Mouse (Mus musculus): ENCODE measurements around the gene Pip5k1a. TPM values are rescaled to one million over a fixed set of nuclear protein-coding genes. Genes with fewer than 3 reads are reported as not detected.

Gene Pip5k1a
- polyA plus RNA-seq, 1 experiment = 20.4 TPM

- peaks cover 7% of the 10 kb centered on the region; the same call in 1 of the 2 replicates for H3K4me1 ChIP-seq (ENCODE audit: control insufficient read depth, insufficient read depth, low read length)
- peak; percentile 60 for DNase-seq
- peak overlapping the region; percentile 85 for H3K4me3 ChIP-seq (replicated peaks; ENCODE audit: extremely low read depth, low read depth, low read length)
- WGBS = 1% methylated on average over 43 of the region's 44 CpGs
- TF ChIP-seq CTCF (IDR thresholded peaks at IDR 0.05; ENCODE audit: insufficient read depth, low read length) (no peak), POLR2A (IDR thresholded peaks at IDR 0.05; ENCODE audit: borderline replicate concordance, extremely low read depth, low read depth, low read length) (no peak)
Measured at GRCm38 (mm10) chr3:95014428-95015151, 92.1 kb downstream of the Pip5k1a start.

GRCm38 (mm10) chr3:95013699-95014427 lies 92.9 kb downstream of the Pip5k1a start:
- no peak for TF ChIP-seq CTCF (IDR thresholded peaks at IDR 0.05; ENCODE audit: insufficient read depth, low read length)
- WGBS = 24% methylated on average over 13 of the region's 13 CpGs
- H3K4me3 ChIP-seq (replicated peaks; ENCODE audit: extremely low read depth, low read depth, low read length) = peak overlapping the region; percentile 85
- peaks cover 7% of the 10 kb centered on the region; the same call in 1 of the 2 replicates for H3K4me1 ChIP-seq (ENCODE audit: control insufficient read depth, insufficient read depth, low read length)
- no peak for DNase-seq

- H3K4me3 ChIP-seq (replicated peaks; ENCODE audit: extremely low read depth, low read depth, low read length) = no peak overlapping the region
- TF ChIP-seq POLR2A (IDR thresholded peaks at IDR 0.05; ENCODE audit: borderline replicate concordance, extremely low read depth, low read depth, low read length) (no peak), CTCF (IDR thresholded peaks at IDR 0.05; ENCODE audit: insufficient read depth, low read length) (no peak)
Measured at GRCm38 (mm10) chr3:95012982-95013381, 93.7 kb downstream of the Pip5k1a start.

GRCm38 (mm10) chr3:95010396-95010795 lies 96.3 kb downstream of the Pip5k1a start:
- no peak for DNase-seq
- TF ChIP-seq POLR2A (IDR thresholded peaks at IDR 0.05; ENCODE audit: borderline replicate concordance, extremely low read depth, low read depth, low read length) (no peak), CTCF (IDR thresholded peaks at IDR 0.05; ENCODE audit: insufficient read depth, low read length) (no peak)
- H3K4me3 ChIP-seq (replicated peaks; ENCODE audit: extremely low read depth, low read depth, low read length) = no peak overlapping the region
- 77% methylated on average over 7 of the region's 7 CpGs for WGBS
- peaks cover 7% of the 10 kb centered on the region; the same call in 1 of the 2 replicates for H3K4me1 ChIP-seq (ENCODE audit: control insufficient read depth, insufficient read depth, low read length)

More at GRCm38 (mm10) chr3:95012982-95013381, 93.7 kb downstream of the Pip5k1a start:
- WGBS = 66% methylated on average over 3 of the region's 3 CpGs
- DNase-seq = no peak
- H3K4me1 ChIP-seq (ENCODE audit: control insufficient read depth, insufficient read depth, low read length) = peaks cover 7% of the 10 kb centered on the region; the same call in 1 of the 2 replicates

Other genes with a start within 250 kb of the Pip5k1a start
- gene Psmb4, start 220.0 kb downstream of the Pip5k1a start, polyA plus RNA-seq (2012; rRNA removed) = 175 and 210 TPM in 2 replicates
- 865 and 921 TPM in 2 replicates for gene Selenbp1, start 173.9 kb downstream of the Pip5k1a start, polyA plus RNA-seq (2012; rRNA removed)
- gene Rfx5, start 152.9 kb downstream of the Pip5k1a start, polyA plus RNA-seq (2012; rRNA removed) = 10.5 and 14.6 TPM in 2 replicates
- 33.8 and 38.1 TPM in 2 replicates for gene Pi4kb, start 132.2 kb downstream of the Pip5k1a start, polyA plus RNA-seq (2012; rRNA removed)
- gene Zfp687, start 91.5 kb downstream of the Pip5k1a start, polyA plus RNA-seq (2012; rRNA removed) = 19.2 and 20.6 TPM in 2 replicates
- gene Psmd4, start 64.3 kb downstream of the Pip5k1a start, polyA plus RNA-seq (2012; rRNA removed) = 97.3 and 127 TPM in 2 replicates
- gene Vps72, start 4.1 kb upstream of the Pip5k1a start, polyA plus RNA-seq (2012; rRNA removed) = 55.3 and 62.2 TPM in 2 replicates
- gene Tmod4, start 17.5 kb upstream of the Pip5k1a start, polyA plus RNA-seq (2012; rRNA removed) = 1.5 and 3.5 TPM in 2 replicates
- gene Scnm1, start 27.1 kb upstream of the Pip5k1a start, polyA plus RNA-seq (2012; rRNA removed) = 30.1 and 43.7 TPM in 2 replicates
- gene Lysmd1, start 27.2 kb upstream of the Pip5k1a start, polyA plus RNA-seq (2012; rRNA removed) = 4.5 and 7.8 TPM in 2 replicates
- gene Tnfaip8l2, start 35.4 kb upstream of the Pip5k1a start, polyA plus RNA-seq (2012; rRNA removed) = 24.6 and 26.4 TPM in 2 replicates
- 10.7 and 11.8 TPM in 2 replicates for gene Sema6c, start 53.5 kb upstream of the Pip5k1a start, polyA plus RNA-seq (2012; rRNA removed)
- 9.7 and 17.3 TPM in 2 replicates for gene Gabpb2, start 111.0 kb upstream of the Pip5k1a start, polyA plus RNA-seq (2012; rRNA removed)
- 54.0 and 71.7 TPM in 2 replicates for gene Cdc42se1, start 121.8 kb upstream of the Pip5k1a start, polyA plus RNA-seq (2012; rRNA removed)
- gene Mllt11, start 125.2 kb upstream of the Pip5k1a start, polyA plus RNA-seq (2012; rRNA removed) = 6.5 and 12.3 TPM in 2 replicates
- 0.98 and 1.1 TPM in 2 replicates for gene Gm128, start 134.7 kb upstream of the Pip5k1a start, polyA plus RNA-seq (2012; rRNA removed)
- gene Bnipl, start 144.3 kb upstream of the Pip5k1a start, polyA plus RNA-seq (2012; rRNA removed) = 4.2 and 13.3 TPM in 2 replicates
- 89.1 and 95.2 TPM in 2 replicates for gene Mindy1, start 174.4 kb upstream of the Pip5k1a start, polyA plus RNA-seq (2012; rRNA removed)
- gene Prune1, start 175.1 kb upstream of the Pip5k1a start, polyA plus RNA-seq (2012; rRNA removed) = 13.4 and 24.2 TPM in 2 replicates
- gene Anxa9, start 200.2 kb upstream of the Pip5k1a start, polyA plus RNA-seq (2012; rRNA removed) = 4.7 and 16.7 TPM in 2 replicates
- gene Cers2, start 207.9 kb upstream of the Pip5k1a start, polyA plus RNA-seq (2012; rRNA removed) = 158 and 181 TPM in 2 replicates